Mouse (Mus musculus) liver, embryonic 14.5 days (tissue): ENCODE measurements around the gene Rsf1.

Source experiments
- CTCF ChIP-seq: IDR thresholded peaks from 2 replicates; pipeline ENCODE4 v1.5.1; 2016; ENCODE audit warnings: antibody characterized with exemption, low read depth, control low read depth
- EP300 ChIP-seq: IDR thresholded peaks from 2 replicates; pipeline ENCODE4 v1.6.1; 2016; ENCODE audit warnings: antibody characterized with exemption, low read depth

DNA sequence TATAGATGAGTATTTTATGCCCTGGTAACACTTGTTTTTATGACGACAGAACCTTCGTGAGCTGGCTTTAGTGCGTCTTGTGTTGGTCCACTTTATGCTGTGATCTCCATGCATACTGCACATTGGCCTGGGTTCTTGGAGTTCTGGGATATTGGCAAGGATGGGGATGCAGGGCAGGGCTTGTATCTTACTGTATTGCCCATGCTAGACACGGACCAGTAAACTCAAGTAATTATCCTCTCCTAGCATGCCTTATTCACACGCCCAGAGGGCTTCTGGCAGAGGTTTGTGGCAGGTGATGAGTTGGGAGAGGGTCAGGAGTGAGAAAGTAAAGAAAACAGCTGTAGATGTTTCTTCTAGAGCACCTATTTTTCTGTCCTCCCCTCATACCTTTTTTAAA is 135.0 kb downstream of the Rsf1 start:
- TF ChIP-seq CTCF (no peak), EP300 (no peak)
